Mouse (Mus musculus): ENCODE data around the gene Tnrc6b. TPM values are rescaled to one million over a fixed set of nuclear protein-coding genes. Genes with fewer than 3 reads are reported as not detected.

Gene Tnrc6b
- polyA plus RNA-seq, 1 experiment from 2014 or later: 34.7 TPM

- Histone ChIP-seq H3K27me3 (0 out of 2 replicates have a peak, but pooled peaks cover 4% of the 10 kb centered on the region), H3K4me2 (replicated peaks) (no peak overlapping the region), H3K4me3 (no peak overlapping the region), H3K9ac (no peak overlapping the region), H3K36me3 (no peaks in the 10 kb centered on the region), H3K27ac (no peak overlapping the region), H3K4me1 (peaks cover 31% of the 10 kb centered on the region), H3K9me3 (no peaks in the 10 kb centered on the region)
- 66% methylated on average over 6 of the region's 6 CpGs for WGBS
- ATAC-seq (ENCODE audit: low FRiP score, low read depth): no peak
Observed at GRCm38 (mm10) chr15:80683151-80683550, 28.0 kb upstream of the Tnrc6b start.

GRCm38 (mm10) chr15:80683990-80684389, 27.1 kb upstream of the Tnrc6b start:
- no peak overlapping the region for H3K9ac ChIP-seq
- no peak for ATAC-seq (ENCODE audit: low FRiP score, low read depth)
- H3K4me1 ChIP-seq: peaks cover 30% of the 10 kb centered on the region
- H3K4me3 ChIP-seq: no peak overlapping the region
- WGBS: 76% methylated on average over 3 of the region's 3 CpGs
- no peaks in the 10 kb centered on the region for H3K9me3 ChIP-seq
- H3K27ac ChIP-seq: no peak overlapping the region
- no peak overlapping the region for H3K4me2 ChIP-seq (replicated peaks)
- 0 out of 2 replicates have a peak, but pooled peaks cover 4% of the 10 kb centered on the region for H3K27me3 ChIP-seq
- no peaks in the 10 kb centered on the region for H3K36me3 ChIP-seq

GRCm38 (mm10) chr15:80684786-80685602, 26.1 kb upstream of the Tnrc6b start:
- no peak overlapping the region for H3K4me3 ChIP-seq
- no peak overlapping the region for H3K27ac ChIP-seq
- no peak overlapping the region for H3K4me2 ChIP-seq (replicated peaks)
- peaks cover 20% of the 10 kb centered on the region for H3K4me1 ChIP-seq
- 0 out of 2 replicates have a peak, but pooled peaks cover 4% of the 10 kb centered on the region for H3K27me3 ChIP-seq
- no peak overlapping the region for H3K9ac ChIP-seq
- ATAC-seq (ENCODE audit: low FRiP score, low read depth): no peak
- WGBS: 17% methylated on average over 8 of the region's 8 CpGs
- H3K9me3 ChIP-seq: no peaks in the 10 kb centered on the region
- no peaks in the 10 kb centered on the region for H3K36me3 ChIP-seq

GRCm38 (mm10) chr15:80685603-80685895, 25.6 kb upstream of the Tnrc6b start:
- ATAC-seq (ENCODE audit: low FRiP score, low read depth): no peak
- Histone ChIP-seq H3K4me2 (replicated peaks) (no peak overlapping the region), H3K4me1 (peaks cover 14% of the 10 kb centered on the region), H3K9me3 (no peaks in the 10 kb centered on the region), H3K27me3 (0 out of 2 replicates have a peak, but pooled peaks cover 4% of the 10 kb centered on the region), H3K27ac (no peak overlapping the region), H3K36me3 (no peaks in the 10 kb centered on the region), H3K9ac (no peak overlapping the region), H3K4me3 (no peak overlapping the region)
- WGBS: 14% methylated on average over 7 of the region's 7 CpGs

- WGBS: 79% methylated on average over 7 of the region's 7 CpGs
- Histone ChIP-seq H3K4me2 (replicated peaks) (no peak overlapping the region), H3K4me3 (no peak overlapping the region), H3K4me1 (peaks cover 7% of the 10 kb centered on the region), H3K36me3 (no peaks in the 10 kb centered on the region), H3K27ac (no peak overlapping the region), H3K9me3 (no peaks in the 10 kb centered on the region), H3K9ac (no peak overlapping the region), H3K27me3 (0 out of 2 replicates have a peak, but pooled peaks cover 4% of the 10 kb centered on the region)
- no peak for ATAC-seq (ENCODE audit: low FRiP score, low read depth)
Observed at GRCm38 (mm10) chr15:80688536-80688935, 22.6 kb upstream of the Tnrc6b start.

- H3K9me3 ChIP-seq: no peaks in the 10 kb centered on the region
- ATAC-seq (ENCODE audit: low FRiP score, low read depth): no peak
- H3K27me3 ChIP-seq: 0 out of 2 replicates have a peak, but pooled peaks cover 3% of the 10 kb centered on the region
- no peak overlapping the region for H3K4me3 ChIP-seq
- WGBS: 58% methylated on average over 3 of the region's 3 CpGs
- H3K4me1 ChIP-seq: peaks cover 29% of the 10 kb centered on the region
- 0 out of 2 replicates have a peak overlapping the region, but pooled peaks have one; percentile 8 for H3K9ac ChIP-seq
- no peak overlapping the region for H3K27ac ChIP-seq
- H3K4me2 ChIP-seq (replicated peaks): no peak overlapping the region
- H3K36me3 ChIP-seq: no peaks in the 10 kb centered on the region
Observed at GRCm38 (mm10) chr15:80693492-80693891, 17.6 kb upstream of the Tnrc6b start.

- no peak overlapping the region for H3K9ac ChIP-seq
- no peaks in the 10 kb centered on the region for H3K9me3 ChIP-seq
- WGBS: 28% methylated on average over 11 of the region's 11 CpGs
- no peak for ATAC-seq (ENCODE audit: low FRiP score, low read depth)
- no peak overlapping the region for H3K27ac ChIP-seq
- H3K4me2 ChIP-seq (replicated peaks): peak overlapping the region; percentile 41; the same call in 1 of the 2 replicates
- H3K4me1 ChIP-seq: peaks cover 29% of the 10 kb centered on the region
- no peak overlapping the region for H3K4me3 ChIP-seq
- H3K27me3 ChIP-seq: 0 out of 2 replicates have a peak, but pooled peaks cover 3% of the 10 kb centered on the region
- no peaks in the 10 kb centered on the region for H3K36me3 ChIP-seq
Observed at GRCm38 (mm10) chr15:80694125-80694910, 16.8 kb upstream of the Tnrc6b start.

- no peaks in the 10 kb centered on the region for H3K9me3 ChIP-seq
- H3K4me2 ChIP-seq (replicated peaks): no peak overlapping the region
- peak overlapping the region; percentile 27; the same call in 1 of the 2 replicates for H3K9ac ChIP-seq
- H3K4me1 ChIP-seq: peaks cover 29% of the 10 kb centered on the region
- 16% methylated on average over 5 of the region's 5 CpGs for WGBS
- H3K27me3 ChIP-seq: 0 out of 2 replicates have a peak, but pooled peaks cover 3% of the 10 kb centered on the region
- ATAC-seq (ENCODE audit: low FRiP score, low read depth): 0 out of 2 replicates have a peak, but pooled peaks have one; percentile 60
- peak overlapping the region; percentile 29; the same call in 1 of the 2 replicates for H3K27ac ChIP-seq
- no peak overlapping the region for H3K4me3 ChIP-seq
- no peaks in the 10 kb centered on the region for H3K36me3 ChIP-seq
Observed at GRCm38 (mm10) chr15:80697564-80697963, 13.5 kb upstream of the Tnrc6b start.

- H3K4me2 ChIP-seq (replicated peaks): no peak overlapping the region
- H3K4me3 ChIP-seq: no peak overlapping the region
- H3K4me1 ChIP-seq: peaks cover 24% of the 10 kb centered on the region
- no peak for ATAC-seq (ENCODE audit: low FRiP score, low read depth)
- no peak overlapping the region for H3K9ac ChIP-seq
- H3K27ac ChIP-seq: no peak overlapping the region
- WGBS: 71% methylated on average over 8 of the region's 8 CpGs
- no peaks in the 10 kb centered on the region for H3K27me3 ChIP-seq
- H3K9me3 ChIP-seq: no peaks in the 10 kb centered on the region
- no peaks in the 10 kb centered on the region for H3K36me3 ChIP-seq
Observed at GRCm38 (mm10) chr15:80701481-80702257, 9.4 kb upstream of the Tnrc6b start.

GRCm38 (mm10) chr15:80702910-80703309, 8.2 kb upstream of the Tnrc6b start:
- 82% methylated on average over 5 of the region's 5 CpGs for WGBS
- H3K27ac ChIP-seq: no peak overlapping the region
- H3K4me3 ChIP-seq: no peak overlapping the region
- no peaks in the 10 kb centered on the region for H3K9me3 ChIP-seq
- H3K36me3 ChIP-seq: no peaks in the 10 kb centered on the region
- H3K4me2 ChIP-seq (replicated peaks): no peak overlapping the region
- H3K9ac ChIP-seq: no peak overlapping the region
- H3K4me1 ChIP-seq: peaks cover 30% of the 10 kb centered on the region
- H3K27me3 ChIP-seq: no peaks in the 10 kb centered on the region
- ATAC-seq (ENCODE audit: low FRiP score, low read depth): no peak

GRCm38 (mm10) chr15:80703495-80703894, 7.6 kb upstream of the Tnrc6b start:
- H3K4me3 ChIP-seq: no peak overlapping the region
- no peak for ATAC-seq (ENCODE audit: low FRiP score, low read depth)
- H3K4me1 ChIP-seq: peaks cover 30% of the 10 kb centered on the region
- no peaks in the 10 kb centered on the region for H3K9me3 ChIP-seq
- H3K36me3 ChIP-seq: no peaks in the 10 kb centered on the region
- 69% methylated on average over 2 of the region's 2 CpGs for WGBS
- no peak overlapping the region for H3K27ac ChIP-seq
- no peak overlapping the region for H3K9ac ChIP-seq
- H3K27me3 ChIP-seq: no peaks in the 10 kb centered on the region
- no peak overlapping the region for H3K4me2 ChIP-seq (replicated peaks)

All from limb, embryonic 13.5 days (tissue).